Mouse (Mus musculus) c-Kit-negative CD71-positive TER-119-positive erythroid progenitor cells, embryonic 14.5 days (primary cell): ENCODE measurements at regions not wholly inside any gene's neighbourhood (a gene's known extent, or its start where the extent isn't known, plus 50 kb on each side); places are given as distances from the start of the nearest gene placed in this dataset.

ENCODE experiments used
- DNase-seq: peaks from one replicate; pipeline ENCODE4 v3.0.0-alpha.2; 2013; ENCODE audit warnings: low read depth, low spot score

DNA sequence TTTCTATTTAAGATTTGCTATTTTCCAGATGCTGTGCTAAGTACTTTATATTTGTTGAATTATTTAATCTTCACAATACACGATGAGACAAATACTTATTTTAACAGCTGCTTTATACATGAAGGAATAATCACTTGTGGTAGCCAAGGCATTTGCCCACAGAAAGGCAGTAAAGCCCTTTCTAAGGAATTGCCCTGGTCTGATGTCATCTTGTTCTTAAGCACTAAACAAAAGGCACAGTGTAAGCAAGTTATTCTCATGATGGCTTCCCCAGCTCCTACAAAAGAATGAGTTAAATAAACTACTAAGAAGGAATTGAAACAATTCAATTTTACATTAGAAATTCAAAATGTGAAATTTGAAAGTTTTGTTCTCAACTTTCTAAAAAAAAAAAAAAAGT is 358.8 kb downstream of the Cenpc1 start:
- DNase-seq = no peak

DNA sequence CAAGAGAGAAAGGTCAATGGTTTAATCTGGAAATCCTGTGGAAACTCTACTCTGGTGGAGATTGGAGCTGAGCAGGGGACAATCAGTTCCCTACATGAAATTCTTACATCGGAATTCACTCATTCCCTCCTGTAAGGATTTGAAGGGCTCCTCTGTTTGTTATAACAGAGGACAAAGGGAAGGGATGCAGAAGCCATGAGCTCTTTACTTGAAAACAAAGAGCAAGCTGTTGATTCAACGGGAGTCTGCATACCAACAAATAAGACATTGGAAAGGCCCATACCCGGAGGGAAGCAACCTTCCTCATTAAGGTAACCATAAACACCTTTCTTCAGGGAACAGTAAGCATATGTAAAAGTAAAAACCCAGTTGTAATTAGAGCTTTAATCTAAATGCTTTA is 359.3 kb downstream of the Cenpc1 start:
- DNase-seq = no peak

DNA sequence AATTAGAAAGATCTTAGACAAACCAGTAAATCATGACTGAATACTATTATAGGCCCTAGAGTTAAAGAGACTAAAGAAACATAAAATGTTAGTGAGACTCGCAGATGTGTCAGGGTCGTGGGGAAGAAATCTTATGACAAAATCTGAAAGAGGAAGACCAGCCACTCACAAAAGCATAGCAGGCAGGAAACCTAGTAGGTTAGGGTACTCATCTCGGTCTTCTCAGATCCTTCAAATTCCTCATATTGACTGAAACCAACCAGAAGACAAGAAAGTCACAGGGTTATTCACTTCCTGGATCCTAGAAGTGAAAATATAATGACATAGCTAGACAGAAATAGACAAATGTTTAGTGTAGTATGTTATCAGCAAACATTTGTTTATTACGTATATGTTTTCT is 387.5 kb downstream of the Cenpc1 start:
- DNase-seq = no peak

DNA sequence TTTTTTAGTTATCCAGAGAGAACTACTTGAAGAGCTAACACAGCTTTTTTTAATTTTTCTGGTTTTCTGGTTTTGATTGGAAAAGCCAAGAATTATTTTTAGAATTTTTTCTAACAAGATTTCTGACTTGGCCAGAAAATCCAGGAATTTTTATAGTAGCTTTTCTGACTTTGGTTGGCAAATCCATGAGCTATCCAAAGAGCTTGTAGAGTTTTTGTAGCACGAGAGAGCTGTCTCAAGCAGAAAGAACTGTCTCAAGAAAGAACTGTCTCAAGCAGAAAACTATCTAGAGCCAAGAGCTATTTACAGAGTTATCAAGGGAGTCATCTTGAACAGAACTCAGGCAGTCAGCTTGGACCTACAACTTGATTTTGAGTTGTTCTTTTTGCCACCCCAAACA is 394.3 kb downstream of the Cenpc1 start:
- no peak for DNase-seq

DNA sequence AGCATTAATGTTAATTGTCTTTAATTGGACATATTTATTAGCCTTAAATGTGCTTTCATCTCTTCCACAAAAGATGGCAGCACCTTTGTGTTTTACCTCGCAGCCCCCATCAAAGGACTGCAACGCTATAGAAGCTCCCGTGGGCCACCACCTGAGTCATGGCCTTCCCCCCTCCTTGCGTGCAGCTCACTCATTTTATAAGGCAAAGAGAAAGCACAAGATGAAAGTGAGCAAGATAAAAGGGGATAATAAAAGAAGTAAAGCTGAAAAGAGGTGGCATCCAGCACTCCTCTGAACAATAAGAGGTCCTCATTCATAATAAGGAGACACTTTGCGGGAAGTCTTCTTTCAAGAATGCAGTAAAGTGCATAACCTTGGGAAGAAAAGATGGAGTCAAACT is 403.9 kb downstream of the Cenpc1 start:
- DNase-seq = no peak

DNA sequence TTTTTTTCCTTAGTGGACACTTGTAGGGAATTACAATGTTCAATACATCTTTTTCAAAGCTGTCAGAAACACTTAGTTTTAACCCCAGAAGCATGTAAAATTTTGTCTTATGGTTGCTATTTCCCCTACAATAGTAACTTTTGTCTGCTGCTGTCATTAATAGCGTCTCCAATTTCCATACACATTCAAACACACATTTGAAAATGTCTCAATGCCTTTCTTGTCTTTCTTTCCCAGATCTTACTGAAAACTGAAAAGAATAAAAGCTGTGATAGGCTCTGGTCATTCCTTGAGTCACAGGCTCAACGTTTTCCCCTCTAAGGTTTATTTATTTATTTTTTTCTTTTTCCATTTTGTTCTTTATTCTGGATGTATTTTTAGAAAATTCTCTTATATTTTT is 444.3 kb downstream of the Cenpc1 start:
- no peak for DNase-seq

DNA sequence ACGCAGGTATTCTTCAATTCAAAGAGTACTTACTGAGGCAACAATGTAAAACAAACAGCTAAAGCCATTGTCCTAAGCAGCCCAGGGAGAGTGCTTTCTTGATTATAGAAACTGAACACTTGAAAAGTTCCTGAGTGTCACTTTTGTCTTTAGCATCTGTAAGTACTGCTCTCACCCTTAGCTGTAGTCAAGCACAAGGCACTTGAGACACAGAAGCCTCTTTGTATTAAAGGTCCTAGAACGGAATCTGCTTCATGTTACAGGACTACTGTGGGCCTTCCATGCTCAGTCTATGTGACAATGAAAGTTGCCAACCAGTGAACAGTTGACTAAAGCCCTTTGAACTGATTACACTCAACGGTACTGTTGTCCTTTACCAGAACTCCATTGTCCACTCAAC is 450.6 kb downstream of the Cenpc1 start:
- DNase-seq = no peak

DNA sequence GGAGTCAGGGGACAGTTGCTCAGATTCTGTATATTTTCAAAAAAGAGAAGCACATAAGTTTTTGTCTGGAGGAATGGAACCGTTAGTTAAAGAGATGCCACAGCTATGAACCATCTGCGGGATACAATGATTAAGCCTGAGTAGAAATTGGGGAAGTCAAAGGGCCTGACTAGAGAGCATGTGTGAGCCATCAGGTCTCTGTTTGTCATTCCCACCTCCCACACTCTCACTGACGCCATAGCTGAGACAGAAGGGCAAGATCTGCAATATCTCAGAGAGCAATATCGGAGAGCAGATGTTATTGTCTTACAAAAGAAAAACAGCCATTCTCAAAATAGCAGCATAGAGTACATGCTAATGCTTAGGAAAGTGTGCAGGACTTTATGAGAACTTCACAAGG is 452.8 kb downstream of the Cenpc1 start:
- no peak for DNase-seq

DNA sequence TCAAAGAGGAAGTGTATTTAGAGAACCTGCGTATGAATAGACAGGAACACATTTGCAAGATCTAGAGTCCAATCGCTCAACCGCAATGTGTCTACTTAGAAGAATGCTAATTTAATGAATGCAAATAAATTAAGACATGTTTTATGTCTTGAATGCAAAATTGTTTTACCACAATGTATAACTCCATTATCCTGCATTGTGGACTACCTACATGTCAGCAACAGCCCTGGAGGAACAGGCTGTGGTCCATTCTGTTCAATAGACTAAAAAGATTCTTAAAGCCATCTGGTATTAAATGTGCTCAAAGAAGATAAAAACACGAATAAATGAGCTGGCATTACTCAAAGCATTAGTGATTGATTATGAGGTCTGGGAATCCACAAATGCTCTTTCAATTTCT is 456.3 kb downstream of the Cenpc1 start:
- DNase-seq = no peak

DNA sequence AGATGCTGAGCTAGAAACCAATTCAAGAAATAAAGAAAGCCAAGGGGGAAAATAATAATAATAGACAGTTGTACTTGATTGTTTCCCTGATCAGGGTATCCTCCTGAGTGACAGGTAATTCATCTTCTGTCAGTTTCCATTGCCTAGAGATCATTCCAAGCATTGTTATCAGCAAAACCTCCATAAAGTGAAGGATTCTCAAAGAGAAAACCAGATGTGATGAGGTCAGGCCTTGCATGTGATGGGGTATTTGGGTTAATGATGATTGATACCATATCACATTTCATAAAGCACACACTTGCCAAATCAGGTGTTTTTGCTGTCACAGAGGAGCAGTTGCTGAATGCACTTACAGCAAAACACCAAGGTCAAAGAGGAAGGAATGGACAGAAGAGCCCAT is 467.2 kb downstream of the Cenpc1 start:
- DNase-seq = no peak

DNA sequence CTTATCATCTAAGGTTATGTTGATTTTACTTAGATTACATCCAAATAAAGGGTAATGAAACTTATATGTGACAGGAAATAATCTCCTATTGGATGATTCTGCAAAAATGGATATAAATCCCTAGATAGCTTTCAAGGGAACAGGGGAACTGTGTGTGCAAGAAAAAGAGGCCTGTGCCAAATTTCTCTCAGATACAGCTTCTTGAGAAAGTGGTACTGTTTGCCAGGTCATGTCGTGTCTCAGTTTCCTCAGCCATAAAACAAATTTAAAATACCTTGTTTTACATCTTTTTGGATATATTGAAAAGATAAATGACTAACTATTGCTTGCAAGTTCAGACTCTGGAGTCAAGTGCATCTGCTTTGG is 470.3 kb downstream of the Cenpc1 start:
- no peak for DNase-seq

DNA sequence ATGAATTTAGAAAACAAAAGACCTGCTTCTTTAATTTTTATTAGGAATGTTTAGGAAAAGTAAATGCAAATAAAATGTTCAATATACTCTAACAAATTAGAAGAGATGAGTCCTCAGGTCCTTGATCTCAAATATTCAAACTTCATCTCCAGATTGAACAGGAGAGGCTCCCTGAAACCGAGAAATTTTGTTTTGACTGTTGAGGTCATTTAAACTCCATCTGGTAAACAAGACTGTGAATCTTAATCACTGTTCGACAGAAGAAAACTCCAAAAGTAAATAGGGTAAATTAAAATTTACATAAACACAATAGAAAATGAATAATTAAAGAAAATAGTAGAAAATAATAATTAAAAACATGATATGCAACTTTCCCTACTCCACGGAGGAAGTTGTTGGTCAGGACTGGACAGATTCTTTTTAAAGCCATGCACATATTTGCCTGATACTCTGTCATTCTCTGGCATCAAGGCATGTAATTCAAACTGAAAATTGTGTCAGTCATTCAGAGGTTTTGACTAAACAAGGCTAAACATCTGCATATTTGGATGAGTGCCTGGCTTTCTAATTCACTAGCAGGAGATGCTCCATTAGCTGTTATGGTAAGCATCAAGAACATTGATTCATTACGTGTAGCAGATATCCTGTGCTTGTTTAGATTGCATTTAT is 470.8 kb downstream of the Cenpc1 start:
- no peak for DNase-seq

DNA sequence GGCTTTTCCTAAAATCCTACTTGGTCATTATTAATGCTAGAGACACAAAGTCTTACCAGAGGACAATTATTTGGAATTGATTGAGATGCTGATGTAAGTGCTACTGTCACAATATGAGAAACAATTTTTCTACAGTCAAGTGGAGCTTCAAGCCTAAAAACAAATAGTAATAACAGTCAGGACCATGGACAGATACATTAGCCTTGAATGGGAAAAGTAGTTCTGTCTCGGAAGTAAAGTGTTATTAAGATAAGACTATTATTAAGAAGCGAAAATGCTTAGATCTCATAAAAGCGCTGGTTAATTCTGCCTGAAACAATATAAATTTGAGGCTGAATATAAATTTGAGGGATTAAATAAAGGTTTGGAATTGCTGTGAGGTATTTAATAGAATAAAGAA is 473.1 kb downstream of the Cenpc1 start:
- DNase-seq = no peak

DNA sequence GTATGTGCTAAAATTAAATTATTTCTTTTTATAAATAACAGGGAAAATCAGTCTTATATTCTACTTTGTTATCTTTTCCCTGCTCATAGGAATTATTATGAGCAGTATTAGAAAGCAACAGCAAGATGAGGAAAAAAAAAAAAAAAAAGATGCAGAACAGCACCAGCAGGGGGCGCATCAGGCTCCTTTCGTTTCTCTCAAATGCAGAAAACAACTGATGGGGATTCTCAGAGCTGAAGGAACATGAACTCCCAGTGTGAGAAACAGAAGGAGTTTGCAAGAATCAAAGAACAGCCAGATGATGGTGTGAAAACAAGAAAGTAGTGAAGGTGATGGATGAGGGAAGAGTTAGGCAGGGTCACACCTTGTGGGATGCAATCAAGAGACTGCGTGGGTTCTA is 478.7 kb downstream of the Cenpc1 start:
- DNase-seq = no peak

DNA sequence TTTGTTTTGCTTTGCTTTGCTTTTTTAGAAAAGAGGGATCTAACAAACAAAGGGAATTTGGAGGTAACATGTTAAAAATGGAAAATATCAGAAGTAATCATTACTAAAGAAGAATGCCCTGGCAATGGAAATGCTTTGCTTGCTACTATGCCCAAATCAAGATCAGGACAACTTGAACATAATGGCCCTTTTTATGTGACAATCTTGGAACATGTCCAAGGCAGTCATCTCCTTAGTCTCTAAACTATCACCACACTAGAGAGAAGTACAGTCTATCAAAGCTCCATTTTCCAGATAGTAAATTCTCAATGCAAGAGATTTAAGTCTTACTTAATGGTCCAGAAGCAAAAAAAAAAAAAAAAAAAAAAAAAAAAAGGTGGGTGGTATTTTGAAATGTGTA is 492.9 kb downstream of the Cenpc1 start:
- DNase-seq = no peak

DNA sequence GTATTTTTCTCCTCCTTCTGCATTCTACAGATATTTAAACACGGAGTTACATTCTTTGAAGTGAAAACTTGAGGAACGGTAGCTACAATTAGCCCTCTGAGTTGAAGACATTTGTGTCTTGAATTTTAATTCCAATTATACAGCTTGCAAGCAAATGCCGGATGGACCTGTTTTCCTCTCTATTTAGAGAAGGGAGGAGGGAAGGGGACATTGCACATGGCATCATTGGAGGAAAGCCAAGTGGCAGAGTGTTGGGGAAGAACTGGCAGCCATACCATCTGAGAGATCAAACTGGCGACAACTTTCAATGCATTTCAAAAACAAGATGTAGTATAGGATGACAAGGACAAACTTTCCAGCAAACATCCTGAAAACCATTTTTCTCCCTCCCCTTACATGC is 493.4 kb downstream of the Cenpc1 start:
- no peak for DNase-seq

DNA sequence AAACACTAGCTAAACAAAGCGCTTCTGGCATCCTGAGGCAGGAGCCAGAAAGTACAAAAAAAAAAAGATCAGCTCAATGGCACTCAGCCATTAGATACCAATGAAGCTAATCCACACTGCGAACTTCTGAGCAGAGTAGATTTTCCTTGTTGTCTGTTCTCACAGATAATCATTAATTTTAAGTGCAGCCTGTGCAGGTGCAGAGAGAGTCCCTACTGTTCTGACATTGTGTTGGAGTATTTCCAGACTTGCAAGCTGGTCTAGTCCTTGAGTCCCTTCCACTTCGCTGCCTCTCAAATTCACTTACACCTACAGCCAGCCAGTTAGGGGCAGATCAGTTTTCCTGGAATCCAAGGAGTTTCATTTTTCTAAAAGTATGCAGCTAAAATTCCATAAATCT is 494.0 kb downstream of the Cenpc1 start:
- DNase-seq = no peak

DNA sequence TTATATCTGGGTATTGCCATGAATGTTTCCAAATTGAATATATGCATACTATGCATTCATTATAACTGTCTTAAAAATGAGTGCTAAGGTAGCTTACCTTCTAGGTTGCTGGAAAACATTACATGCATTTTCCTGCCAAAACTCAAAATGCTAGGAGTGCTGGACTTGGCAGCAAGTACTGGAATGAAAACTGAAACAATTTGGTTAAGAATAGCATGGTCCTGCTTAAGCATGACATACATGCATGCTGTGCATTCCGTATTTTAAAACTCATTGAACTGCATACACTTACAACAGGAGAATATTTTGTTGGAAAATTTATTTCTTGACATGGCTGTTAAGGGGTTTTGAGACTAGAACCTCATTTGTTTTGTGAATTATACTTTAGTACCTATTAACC is 529.1 kb downstream of the Cenpc1 start:
- no peak for DNase-seq

DNA sequence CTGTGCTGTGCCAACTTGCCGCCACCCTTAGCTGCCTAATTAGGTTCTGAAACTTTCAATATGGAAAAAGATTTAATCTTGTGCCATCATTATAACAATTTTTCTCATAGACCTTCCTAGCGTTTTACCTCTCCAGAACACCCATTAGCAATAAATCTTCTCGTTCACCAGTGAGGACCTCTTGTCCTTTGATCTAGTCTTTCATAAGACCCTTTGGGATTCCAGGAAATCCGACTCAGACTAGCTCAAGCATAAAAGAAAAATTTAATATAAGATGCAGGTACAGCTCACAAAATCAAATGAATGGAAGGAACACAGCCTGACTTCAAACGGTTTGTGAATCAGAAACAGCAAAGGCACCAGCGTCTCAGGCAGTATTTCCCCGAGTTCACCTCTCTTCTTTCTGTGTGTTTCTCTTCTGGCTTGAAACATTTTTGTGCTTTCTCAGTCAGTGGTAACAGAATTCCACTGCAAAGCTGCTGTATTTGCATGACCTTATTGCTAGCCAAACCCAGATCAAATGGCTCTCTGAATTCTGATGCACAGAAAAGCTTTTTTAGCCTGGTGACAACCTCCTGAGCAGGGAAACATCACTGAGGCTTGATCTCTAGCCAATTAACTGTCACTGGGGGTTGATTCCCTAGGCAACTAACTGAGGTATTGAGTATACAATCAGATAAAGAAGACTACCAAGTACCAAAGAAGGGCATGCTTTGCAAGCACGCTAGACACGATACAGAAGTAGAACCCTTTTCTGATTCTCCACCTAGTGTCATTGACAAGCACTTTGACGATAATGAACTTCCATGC is 539.8 kb downstream of the Cenpc1 start:
- DNase-seq = no peak

DNA sequence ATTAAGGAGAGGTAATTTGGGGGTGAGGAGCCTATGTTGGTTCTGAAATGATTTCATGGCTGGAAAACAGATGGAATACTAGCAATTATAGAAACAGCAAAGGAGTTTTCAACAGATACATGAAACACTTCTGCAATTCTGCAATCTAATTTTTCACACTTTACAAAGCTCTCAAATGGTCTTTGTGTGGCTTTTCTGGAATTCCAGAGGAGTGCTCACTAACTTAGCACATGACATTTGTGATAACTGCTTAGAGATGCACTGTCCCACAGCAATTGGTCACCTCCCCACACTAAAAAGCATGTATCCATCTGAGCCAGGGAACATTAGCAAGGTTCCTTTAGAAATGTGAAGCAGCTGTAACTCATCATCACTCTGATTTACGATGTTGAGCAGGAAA is 560.1 kb downstream of the Cenpc1 start:
- DNase-seq = no peak

DNA sequence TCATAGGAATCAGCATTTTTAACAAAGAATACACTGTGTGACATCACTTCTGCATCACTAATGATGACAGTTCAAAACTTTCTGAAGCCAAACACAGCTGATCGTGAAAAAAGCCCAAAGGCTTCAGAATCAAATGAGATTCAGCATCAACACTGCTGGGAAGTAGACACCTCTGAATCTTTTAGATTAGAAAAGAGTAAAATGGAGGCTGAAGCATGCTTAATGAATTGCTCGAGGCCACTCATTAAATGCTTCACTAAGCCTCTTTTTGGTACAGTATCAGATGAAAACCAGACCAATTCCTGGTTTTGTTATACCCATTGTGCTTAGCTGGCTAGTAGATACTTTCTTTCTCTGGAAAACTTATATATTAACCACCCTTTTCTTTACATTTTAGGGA is 568.1 kb downstream of the Cenpc1 start:
- no peak for DNase-seq

DNA sequence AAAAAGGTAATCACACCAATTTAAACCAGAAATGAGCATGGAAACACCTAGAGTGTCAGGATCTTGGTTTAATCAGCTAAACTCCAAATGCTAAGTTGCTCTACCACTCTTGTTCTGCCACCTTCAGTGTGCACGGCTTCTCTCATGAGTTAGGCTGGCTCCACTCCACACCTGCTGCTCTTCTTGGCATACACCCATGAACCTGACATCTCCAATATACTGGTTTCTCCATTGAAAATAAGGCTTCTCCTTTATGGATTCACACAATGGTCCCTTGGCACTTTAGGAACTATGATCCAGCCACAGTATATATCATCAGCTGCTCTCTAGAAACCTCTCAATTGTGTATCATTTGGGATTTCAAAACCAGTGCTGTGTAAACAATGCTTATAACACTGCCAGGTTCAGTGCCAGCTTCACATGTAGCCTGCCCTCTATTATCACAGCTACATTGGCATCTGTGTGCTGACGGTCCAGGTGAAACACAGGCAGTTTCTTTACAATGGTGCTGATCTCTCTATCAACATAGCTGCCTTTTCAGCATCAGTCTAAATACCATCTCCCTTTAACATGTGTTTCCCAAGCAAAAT is 579.6 kb downstream of the Cenpc1 start:
- no peak for DNase-seq

DNA sequence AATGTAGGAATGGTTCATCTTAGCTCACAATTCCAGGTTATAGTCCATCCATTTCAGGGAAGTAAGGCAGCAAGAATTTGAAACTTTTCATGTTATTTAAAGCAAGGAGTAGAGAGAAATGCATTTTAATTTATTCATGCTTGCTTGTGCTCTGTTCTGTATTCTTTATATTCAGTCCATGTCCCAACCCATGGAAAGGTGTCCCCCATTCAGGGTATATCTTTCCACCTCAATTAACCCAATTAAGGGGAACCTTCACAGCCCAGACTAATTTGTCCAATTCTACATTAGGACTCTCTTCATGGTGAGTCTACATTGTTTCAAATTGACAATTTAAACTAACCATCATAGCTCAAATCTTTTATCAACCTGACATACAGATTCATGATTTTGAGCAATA is 580.2 kb downstream of the Cenpc1 start:
- no peak for DNase-seq
